Mouse (Mus musculus) adrenal gland, postnatal 14 days (tissue): ENCODE results near the gene Gm6096. TPM values are rescaled to one million over a fixed set of nuclear protein-coding genes. Genes with fewer than 3 reads are reported as not detected.

Experiments
- total RNA-seq: library from RNA; stranded (reverse); gene quantifications from 2 replicates; pipeline ENCODE4 v1.2.3, GENCODE M21; 2021

The Gm6096 gene
- total RNA-seq, 1 experiment from 2014 or later, result not detected

Other genes with a start within 250 kb of the Gm6096 start
- not detected in 2 replicates for gene Scgb2b27, start 237.1 kb upstream of the Gm6096 start, total RNA-seq
- gene Scgb1b27, start 229.6 kb upstream of the Gm6096 start, total RNA-seq, result not detected in 2 replicates
- gene Scgb1b30, start 155.6 kb upstream of the Gm6096 start, total RNA-seq, result not detected in 2 replicates
- gene Wtip, start 117.8 kb upstream of the Gm6096 start, total RNA-seq, result 27.3 and 29.2 TPM in 2 replicates
- gene Uba2, start 81.4 kb upstream of the Gm6096 start, total RNA-seq, result 80.4 and 83.4 TPM in 2 replicates
- gene Pdcd2l, start 54.4 kb upstream of the Gm6096 start, total RNA-seq, result 19.0 and 22.2 TPM in 2 replicates
- gene Gpi1, start 20.7 kb upstream of the Gm6096 start, total RNA-seq, result 347 and 396 TPM in 2 replicates
- gene 4931406P16Rik, start 62.5 kb downstream of the Gm6096 start, total RNA-seq, result 103 and 156 TPM in 2 replicates
- 107 and 118 TPM in 2 replicates for gene Lsm14a, start 142.3 kb downstream of the Gm6096 start, total RNA-seq